Mouse (Mus musculus) embryonic facial prominence, embryonic 11.5 days (tissue): ENCODE data around the gene Ahcyl2. TPM values are rescaled to one million over a fixed set of nuclear protein-coding genes. Genes with fewer than 3 reads are reported as not detected.

ENCODE experiments used
- ATAC-seq: fragments of 200-750 bp; cut with Nextera tagmentation; replicated peaks from 2 replicates; pipeline ENCODE4 v1.8.0; 2017; ENCODE audit warnings: low read depth; ENCODE audit not compliant: insufficient number of reproducible peaks, low FRiP score, low TSS enrichment
- DNase-seq: peaks from one replicate; pipeline ENCODE4 v3.0.0-alpha.2; 2015; ENCODE audit warnings: low spot score
- H3K27ac ChIP-seq: fragments of 300-500 bp; sonication (generic); replicated peaks from 2 replicates; pipeline ENCODE4 v1.5.1; 2014; ENCODE audit warnings: mild to moderate bottlenecking, low read depth, low read length, control low read depth
- H3K27me3 ChIP-seq: fragments of 300-500 bp; sonication (generic); 2 replicates; pipeline ENCODE4 v1.6.1; 2014; ENCODE audit warnings: mild to moderate bottlenecking, low read length, moderate library complexity, mixed read lengths; ENCODE audit not compliant: control insufficient read depth, insufficient read depth
- H3K36me3 ChIP-seq: fragments of 300-500 bp; sonication (generic); replicated peaks from 2 replicates; pipeline ENCODE4 v1.6.1; 2014; ENCODE audit warnings: low read depth, mild to moderate bottlenecking, low read length, moderate library complexity, mixed read lengths; ENCODE audit not compliant: control insufficient read depth, insufficient read depth
- H3K4me1 ChIP-seq: fragments of 300-500 bp; sonication (generic); 2 replicates; pipeline ENCODE4 v1.6.1; 2014; ENCODE audit warnings: low read length, mixed read lengths; ENCODE audit not compliant: control insufficient read depth, insufficient read depth
- H3K4me2 ChIP-seq: fragments of 300-500 bp; sonication (generic); 2 replicates; pipeline ENCODE4 v1.6.1; 2014; ENCODE audit warnings: low read depth, mild to moderate bottlenecking, control low read depth, low read length, moderate library complexity
- H3K4me3 ChIP-seq: fragments of 300-500 bp; sonication (generic); 2 replicates; pipeline ENCODE4 v1.5.1; 2014; ENCODE audit warnings: low read depth, low read length, control low read depth
- H3K9ac ChIP-seq: fragments of 300-500 bp; sonication (generic); replicated peaks from 2 replicates; pipeline ENCODE4 v1.6.1; 2014; ENCODE audit warnings: mild to moderate bottlenecking, control low read depth, low read length
- H3K9me3 ChIP-seq: fragments of 300-500 bp; sonication (generic); replicated peaks from 2 replicates; pipeline ENCODE4 v1.6.1; 2016; ENCODE audit warnings: mild to moderate bottlenecking, low read length, inconsistent platforms, mixed read lengths; ENCODE audit not compliant: control insufficient read depth
- WGBS: fragments of 180-500 bp; shearing (Covaris S2); extraction: QIAGEN DNeasy Blood & Tissue Kit; methylation state at CpG from one replicate; pipeline ENCODE4 v1.1.7; 2014; 5-methylcytosine and 5-hydroxymethylcytosine counted together
- polyA plus RNA-seq: library from polyadenylated mRNA; unstranded; fragments of >200 nt; fragmentation: Nextera tagmentation; extraction: Ambion mirVana; gene quantifications from 2 replicates; pipeline ENCODE4 v1.2.1, GENCODE M21; 2014

Gene Ahcyl2
- polyA plus RNA-seq, 1 experiment from 2014 or later = 12.2 TPM

- no peak overlapping the region for H3K4me2 ChIP-seq
- 67% methylated on average over 4 of the region's 4 CpGs for WGBS
- ATAC-seq (no peak), DNase-seq (peak; percentile 51)
- H3K4me1 ChIP-seq = no peaks in the 10 kb centered on the region
- no peak overlapping the region for H3K4me3 ChIP-seq
- H3K27ac ChIP-seq = no peak overlapping the region
- no peaks in the 10 kb centered on the region for H3K27me3 ChIP-seq
- H3K9ac ChIP-seq = no peak overlapping the region
- H3K9me3 ChIP-seq = no peaks in the 10 kb centered on the region
- H3K36me3 ChIP-seq = no peaks in the 10 kb centered on the region
Measured at GRCm38 (mm10) chr6:29833568-29834255, 65.9 kb downstream of the Ahcyl2 start.

GRCm38 (mm10) chr6:29835543-29836177 is 67.8 kb downstream of the Ahcyl2 start:
- no peak for ATAC-seq
- H3K9me3 ChIP-seq = no peaks in the 10 kb centered on the region
- no peak overlapping the region for H3K9ac ChIP-seq
- no peaks in the 10 kb centered on the region for H3K4me1 ChIP-seq
- 89% methylated on average over 3 of the region's 3 CpGs for WGBS
- H3K27ac ChIP-seq = no peak overlapping the region
- H3K4me3 ChIP-seq = no peak overlapping the region
- no peak for DNase-seq
- no peak overlapping the region for H3K4me2 ChIP-seq
- no peaks in the 10 kb centered on the region for H3K27me3 ChIP-seq
- H3K36me3 ChIP-seq = no peaks in the 10 kb centered on the region

GRCm38 (mm10) chr6:29837579-29837978 is 69.8 kb downstream of the Ahcyl2 start:
- no peaks in the 10 kb centered on the region for H3K4me1 ChIP-seq
- no peaks in the 10 kb centered on the region for H3K36me3 ChIP-seq
- no peak overlapping the region for H3K4me3 ChIP-seq
- H3K27ac ChIP-seq = no peak overlapping the region
- DNase-seq = no peak
- 86% methylated on average over 2 of the region's 2 CpGs for WGBS
- ATAC-seq = no peak
- H3K9me3 ChIP-seq = no peaks in the 10 kb centered on the region
- H3K9ac ChIP-seq = no peak overlapping the region
- no peak overlapping the region for H3K4me2 ChIP-seq
- no peaks in the 10 kb centered on the region for H3K27me3 ChIP-seq

GRCm38 (mm10) chr6:29838531-29838930 is 70.7 kb downstream of the Ahcyl2 start:
- Histone ChIP-seq H3K27me3 (no peaks in the 10 kb centered on the region), H3K4me1 (no peaks in the 10 kb centered on the region), H3K27ac (no peak overlapping the region), H3K36me3 (no peaks in the 10 kb centered on the region), H3K4me2 (no peak overlapping the region), H3K9ac (no peak overlapping the region), H3K4me3 (no peak overlapping the region), H3K9me3 (no peaks in the 10 kb centered on the region)
- whole genome bisulfite sequencing = 91% methylated on average over 3 of the region's 3 CpGs
- ATAC-seq (no peak), DNase-seq (no peak)

- Histone ChIP-seq H3K9me3 (no peaks in the 10 kb centered on the region), H3K4me1 (no peaks in the 10 kb centered on the region), H3K27me3 (no peaks in the 10 kb centered on the region), H3K4me2 (no peak overlapping the region), H3K27ac (no peak overlapping the region), H3K4me3 (no peak overlapping the region), H3K36me3 (no peaks in the 10 kb centered on the region), H3K9ac (no peak overlapping the region)
- ATAC-seq = no peak
- 89% methylated on average over 1 of the region's 1 CpGs for WGBS
- no peak for DNase-seq
Measured at GRCm38 (mm10) chr6:29840008-29840407, 72.2 kb downstream of the Ahcyl2 start.

- ATAC-seq (no peak), DNase-seq (no peak)
- H3K36me3 ChIP-seq = no peaks in the 10 kb centered on the region
- H3K9ac ChIP-seq = no peak overlapping the region
- no peak overlapping the region for H3K4me3 ChIP-seq
- no peaks in the 10 kb centered on the region for H3K4me1 ChIP-seq
- 87% methylated on average over 2 of the region's 2 CpGs for WGBS
- no peak overlapping the region for H3K4me2 ChIP-seq
- no peaks in the 10 kb centered on the region for H3K9me3 ChIP-seq
- H3K27ac ChIP-seq = no peak overlapping the region
- no peaks in the 10 kb centered on the region for H3K27me3 ChIP-seq
Measured at GRCm38 (mm10) chr6:29841461-29841860, 73.7 kb downstream of the Ahcyl2 start.

GRCm38 (mm10) chr6:29847643-29848166 is 79.9 kb downstream of the Ahcyl2 start:
- WGBS = 81% methylated on average over 5 of the region's 5 CpGs
- Histone ChIP-seq H3K36me3 (no peaks in the 10 kb centered on the region), H3K4me1 (no peaks in the 10 kb centered on the region), H3K27me3 (no peaks in the 10 kb centered on the region), H3K4me3 (no peak overlapping the region), H3K4me2 (no peak overlapping the region), H3K9me3 (no peaks in the 10 kb centered on the region), H3K27ac (no peak overlapping the region), H3K9ac (no peak overlapping the region)
- no peak for DNase-seq
- ATAC-seq = no peak

GRCm38 (mm10) chr6:29848808-29849207 is 81.0 kb downstream of the Ahcyl2 start:
- Histone ChIP-seq H3K4me1 (no peaks in the 10 kb centered on the region), H3K4me2 (no peak overlapping the region), H3K9me3 (no peaks in the 10 kb centered on the region), H3K36me3 (no peaks in the 10 kb centered on the region), H3K27ac (no peak overlapping the region), H3K27me3 (no peaks in the 10 kb centered on the region), H3K9ac (no peak overlapping the region), H3K4me3 (no peak overlapping the region)
- ATAC-seq (no peak), DNase-seq (no peak)
- WGBS = 78% methylated on average over 3 of the region's 3 CpGs
